Mouse (Mus musculus): Measurements from ENCODE around the gene Gata2.
"Not testable (repeated sequence)": the region's sequence is repeated elsewhere in the genome, so short reads cannot be mapped to it uniquely, and the experiment has no call there.

Gene Gata2

GRCm38 (mm10) chr6:88193433-88194052 is at the start of gene Gata2:
Gata2 (plus strand) TSS chr6:88193891.
- DNase-seq, result no peak

GRCm38 (mm10) chr6:88145793-88146192 is 47.9 kb upstream of the Gata2 start:
- DNase-seq, result no peak

GRCm38 (mm10) chr6:88146576-88146975 is 47.1 kb upstream of the Gata2 start:
- DNase-seq, result no peak

GRCm38 (mm10) chr6:88147411-88148003 is 46.2 kb upstream of the Gata2 start:
- no peak for DNase-seq

- no peak for DNase-seq
These were observed 42.4 kb upstream of the Gata2 start for GRCm38 (mm10) chr6:88151335-88151734.

- no peak for DNase-seq
These were observed 41.5 kb upstream of the Gata2 start for GRCm38 (mm10) chr6:88152127-88152705.

- DNase-seq, result no peak
These were observed 40.7 kb upstream of the Gata2 start for GRCm38 (mm10) chr6:88152979-88153378.

GRCm38 (mm10) chr6:88155614-88156013 is 38.1 kb upstream of the Gata2 start:
- not testable (repeated sequence) for DNase-seq

- DNase-seq, result no peak
These were observed 34.9 kb upstream of the Gata2 start for GRCm38 (mm10) chr6:88158790-88159189.

- DNase-seq, result no peak
These were observed 27.6 kb upstream of the Gata2 start for GRCm38 (mm10) chr6:88166054-88166453.

GRCm38 (mm10) chr6:88174191-88174590 is 19.5 kb upstream of the Gata2 start:
- no peak for DNase-seq

- no peak for DNase-seq
These were observed 19.0 kb upstream of the Gata2 start for GRCm38 (mm10) chr6:88174676-88175075.

GRCm38 (mm10) chr6:88184671-88185070 is 9.0 kb upstream of the Gata2 start:
- no peak for DNase-seq

- no peak for DNase-seq
These were observed 5.5 kb upstream of the Gata2 start for GRCm38 (mm10) chr6:88188148-88188547.

GRCm38 (mm10) chr6:88189312-88190042 is 4.2 kb upstream of the Gata2 start:
- peak; percentile 68 to 85 for DNase-seq

GRCm38 (mm10) chr6:88190043-88190309 is 3.7 kb upstream of the Gata2 start:
- no peak for DNase-seq

- no peak for DNase-seq
These were observed 3.2 kb upstream of the Gata2 start for GRCm38 (mm10) chr6:88190310-88191023.

- no peak for DNase-seq
These were observed 2.7 kb upstream of the Gata2 start for GRCm38 (mm10) chr6:88191024-88191365.

- DNase-seq, result no peak
These were observed 2.1 kb upstream of the Gata2 start for GRCm38 (mm10) chr6:88191411-88192070.

- no peak for DNase-seq
These were observed 935 bp upstream of the Gata2 start for GRCm38 (mm10) chr6:88192756-88193155.

- DNase-seq, result no peak
These were observed 624 bp downstream of the Gata2 start for GRCm38 (mm10) chr6:88194053-88194977.

- DNase-seq, result no peak
These were observed 1.3 kb downstream of the Gata2 start for GRCm38 (mm10) chr6:88194978-88195325.
